Mouse (Mus musculus): ENCODE results near the gene Ccdc162.

- TF ChIP-seq POLR2AphosphoS5 (IDR thresholded peaks at IDR 0.05; ENCODE audit: insufficient replicate concordance, low read depth, low read length): no peak
- TF ChIP-seq GATA1 (IDR thresholded peaks at IDR 0.05; ENCODE audit: borderline replicate concordance, low read length): no peak
- TF ChIP-seq CTCF (IDR thresholded peaks at IDR 0.05; ENCODE audit: low read depth, low read length): no peak
- no peak for TF ChIP-seq TAL1 (conservative IDR thresholded peaks at IDR 0.05; ENCODE audit: low read depth, low read length)
Observed at GRCm38 (mm10) chr10:41535991-41536390, 180.4 kb downstream of the Ccdc162 start.
